Mouse (Mus musculus): ENCODE results near the gene Prrc2c.
A peak's percentile ranks its signal among the peaks of the same experiment; 100 is the strongest.
"Not testable (repeated sequence)": the region's sequence is repeated elsewhere in the genome, so short reads cannot be mapped to it uniquely, and the experiment has no call there.

Gene Prrc2c

GRCm38 (mm10) chr1:162665486-162666174, 74.7 kb downstream of the Prrc2c start:
- DNase-seq (ENCODE audit: low spot score) = no peak

GRCm38 (mm10) chr1:162664826-162665475, 75.4 kb downstream of the Prrc2c start:
- DNase-seq (ENCODE audit: low spot score) = peak; percentile 48

- peak; percentile 24 for DNase-seq (ENCODE audit: low spot score)
Observed at GRCm38 (mm10) chr1:162660276-162660860, 80.0 kb downstream of the Prrc2c start.

- DNase-seq (ENCODE audit: low spot score) = no peak
Observed at GRCm38 (mm10) chr1:162658119-162658518, 82.2 kb downstream of the Prrc2c start, which contains the start of gene Myocos. Myocos (minus strand) TSS chr1:162658219.

DNA sequence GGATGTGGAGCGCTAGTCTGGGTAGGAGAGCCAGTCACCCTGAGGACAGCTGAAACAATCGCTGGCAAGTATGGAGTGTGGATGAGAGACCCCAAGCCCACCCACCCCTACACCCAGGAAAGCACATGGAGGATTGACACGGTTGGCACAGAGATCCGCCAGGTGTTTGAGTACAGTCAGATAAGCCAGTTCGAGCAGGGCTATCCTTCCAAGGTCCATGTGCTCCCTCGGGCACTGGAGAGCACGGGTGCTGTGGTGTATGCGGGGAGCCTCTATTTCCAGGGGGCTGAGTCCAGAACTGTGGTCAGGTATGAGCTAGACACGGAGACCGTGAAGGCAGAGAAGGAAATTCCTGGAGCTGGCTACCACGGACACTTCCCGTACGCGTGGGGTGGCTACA, 91.9 kb downstream of the Prrc2c start:
- DNase-seq (ENCODE audit: low spot score) = no peak

DNA sequence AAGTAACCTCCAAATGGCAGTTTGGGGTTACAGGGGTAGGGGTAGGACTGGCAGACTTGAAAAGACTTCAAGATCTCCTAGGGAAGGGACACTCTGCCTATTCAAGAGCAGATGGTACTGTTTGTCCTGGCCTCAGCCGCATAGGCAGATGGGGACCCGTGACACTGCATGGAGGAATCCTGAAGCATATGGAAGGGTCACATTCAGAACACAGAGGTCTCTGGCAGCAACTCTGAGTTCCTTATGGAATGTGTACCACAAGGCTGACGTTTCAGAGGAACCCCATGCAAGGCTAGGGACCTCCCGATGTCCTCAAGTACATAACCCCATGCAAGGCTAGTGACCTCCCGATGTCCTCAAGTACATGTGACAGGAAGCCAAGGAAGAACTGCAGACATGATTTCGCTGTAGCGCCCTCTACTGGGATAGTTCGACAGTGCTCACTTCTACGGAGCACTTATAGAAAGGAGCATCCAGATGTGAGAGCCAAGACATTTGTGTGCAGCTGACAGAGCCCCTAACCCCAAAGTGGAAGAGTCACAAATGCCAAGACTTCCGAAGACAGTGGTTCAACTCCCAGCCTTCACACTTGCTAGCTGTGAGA, 94.2 kb downstream of the Prrc2c start:
- no peak for DNase-seq (ENCODE audit: low spot score)

- DNase-seq (ENCODE audit: low spot score) = peak; percentile 65
Observed at GRCm38 (mm10) chr1:162643752-162644151, 96.6 kb downstream of the Prrc2c start.

DNA sequence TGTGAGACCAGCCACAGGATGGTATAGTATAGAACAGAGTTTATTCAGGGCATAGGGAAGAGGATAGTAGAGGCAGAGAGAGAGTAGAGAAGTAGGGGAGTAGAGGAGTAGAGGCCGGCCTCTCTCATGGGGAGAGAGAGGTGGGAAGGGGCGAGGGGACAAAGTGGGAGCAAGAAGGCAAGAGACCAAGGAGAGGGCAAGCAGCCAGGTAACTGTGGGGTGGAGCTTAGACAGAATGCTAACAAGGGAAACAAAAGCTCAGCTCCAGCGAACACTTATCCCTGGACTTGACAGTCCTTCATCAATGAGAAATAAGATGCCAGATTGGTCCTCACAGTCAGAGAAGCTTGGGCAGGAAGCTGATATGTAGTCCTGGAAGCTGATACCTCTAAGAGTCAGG, 97.8 kb downstream of the Prrc2c start:
- DNase-seq (ENCODE audit: low spot score) = no peak

- no peak for DNase-seq (ENCODE audit: low spot score)
Observed at GRCm38 (mm10) chr1:162639861-162640260, 100.5 kb downstream of the Prrc2c start.

- no peak for DNase-seq (ENCODE audit: low spot score)
Observed at GRCm38 (mm10) chr1:162639051-162639750, 101.2 kb downstream of the Prrc2c start, which contains the start of gene Myoc. Myoc (plus strand) TSS chr1:162639155.

DNA sequence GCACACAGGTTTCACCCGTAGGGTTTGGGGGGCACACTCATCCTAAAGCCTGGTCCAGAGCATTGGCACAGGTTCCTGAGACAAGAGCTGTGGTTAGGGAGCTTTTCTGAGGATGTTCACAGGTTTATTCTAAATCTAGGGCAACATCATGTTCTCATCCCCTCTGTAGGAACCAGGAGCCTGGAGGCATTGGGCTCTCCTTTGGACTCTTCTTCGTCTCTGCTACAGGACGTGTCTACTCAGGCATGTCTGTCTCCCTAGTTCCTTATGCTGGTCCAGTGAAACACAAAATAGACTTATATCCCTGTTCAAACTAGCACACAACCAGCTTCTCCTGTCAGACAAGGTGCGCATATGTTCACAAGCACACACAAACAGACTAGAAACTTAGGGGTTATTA, 101.8 kb downstream of the Prrc2c start:
- DNase-seq (ENCODE audit: low spot score) = no peak

- no peak for DNase-seq (ENCODE audit: low spot score)
Observed at GRCm38 (mm10) chr1:162636516-162636915, 103.8 kb downstream of the Prrc2c start.

GRCm38 (mm10) chr1:162635291-162635931, 104.9 kb downstream of the Prrc2c start:
- not testable (repeated sequence) for DNase-seq (ENCODE audit: low spot score)

- DNase-seq (ENCODE audit: low spot score) = not testable (repeated sequence)
Observed at GRCm38 (mm10) chr1:162628326-162628725, 112.0 kb downstream of the Prrc2c start.

DNA sequence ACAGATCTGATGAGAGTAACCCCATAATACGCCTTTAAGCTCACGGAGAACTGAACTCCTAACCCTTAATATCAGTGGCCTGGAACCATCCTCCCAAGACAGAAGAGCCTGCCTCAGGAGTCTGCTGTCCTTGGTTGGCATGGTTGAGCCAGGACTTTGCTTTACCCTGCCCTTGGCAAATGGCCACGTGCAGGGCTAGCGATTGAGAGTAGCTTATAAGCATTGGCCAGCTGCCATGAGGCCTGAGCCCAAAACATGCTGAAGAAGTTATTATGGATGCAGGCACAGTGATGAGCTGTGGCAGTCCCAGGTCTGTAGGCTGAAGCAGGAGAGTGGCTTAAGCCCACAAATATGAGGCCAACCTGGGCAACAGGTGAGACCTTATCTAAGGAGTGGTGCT, 112.5 kb downstream of the Prrc2c start:
- peak; percentile 44 for DNase-seq (ENCODE audit: low spot score)

- no peak for DNase-seq (ENCODE audit: low spot score)
Observed at GRCm38 (mm10) chr1:162625229-162625628, 115.1 kb downstream of the Prrc2c start.

- peak; percentile 8 for DNase-seq (ENCODE audit: low spot score)
Observed at GRCm38 (mm10) chr1:162623895-162624294, 116.5 kb downstream of the Prrc2c start.
